Mouse (Mus musculus): Measurements from ENCODE around the gene Pim2.
A peak's percentile ranks its signal among the peaks of the same experiment; 100 is the strongest.

Pim2 gene

DNA sequence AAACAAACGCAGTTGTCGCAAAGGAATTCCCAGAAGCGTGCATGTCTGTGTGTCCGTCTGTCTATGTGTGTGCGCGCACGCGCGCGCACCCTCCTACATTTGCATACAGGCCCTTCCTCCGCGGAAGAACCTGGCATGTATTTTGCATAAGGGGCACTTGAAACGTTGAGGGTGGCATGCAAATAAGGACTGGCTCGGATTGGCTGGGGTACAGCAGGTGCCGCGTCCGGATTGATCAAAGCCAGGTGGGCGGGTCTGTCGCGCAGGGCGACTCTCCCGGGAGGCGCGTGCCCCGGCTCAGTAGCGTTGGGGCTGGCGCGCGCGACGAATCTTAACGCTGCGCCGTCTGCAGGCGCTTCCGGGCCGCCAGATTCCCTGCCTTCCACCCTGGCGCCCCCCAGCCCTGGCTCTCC lies at the start of gene Pim2:
Pim2 (plus strand) TSS at position 256 of the 413 bp plus-strand sequence.
- peak; percentile 88 to 90 for DNase-seq

DNA sequence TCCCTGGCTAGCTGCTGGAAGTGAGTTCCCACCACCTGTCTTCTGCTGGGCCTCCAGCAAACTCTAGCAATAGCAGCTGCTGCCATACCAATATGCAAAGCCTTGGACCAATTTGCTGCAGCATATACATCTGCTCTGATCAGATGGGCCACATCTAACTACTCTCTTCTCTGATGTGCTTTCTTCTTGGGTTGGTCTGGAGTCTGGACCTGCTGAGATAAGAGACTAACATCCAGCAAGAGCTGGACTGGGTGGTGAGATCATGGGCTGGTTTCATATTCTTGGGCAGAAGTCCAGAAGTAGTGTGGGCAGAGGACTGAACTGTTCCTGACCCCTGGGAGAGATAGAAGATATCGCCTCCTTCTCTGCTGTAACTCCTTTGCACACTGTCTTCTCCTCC lies 40.9 kb upstream of the Pim2 start:
- no peak for DNase-seq

DNA sequence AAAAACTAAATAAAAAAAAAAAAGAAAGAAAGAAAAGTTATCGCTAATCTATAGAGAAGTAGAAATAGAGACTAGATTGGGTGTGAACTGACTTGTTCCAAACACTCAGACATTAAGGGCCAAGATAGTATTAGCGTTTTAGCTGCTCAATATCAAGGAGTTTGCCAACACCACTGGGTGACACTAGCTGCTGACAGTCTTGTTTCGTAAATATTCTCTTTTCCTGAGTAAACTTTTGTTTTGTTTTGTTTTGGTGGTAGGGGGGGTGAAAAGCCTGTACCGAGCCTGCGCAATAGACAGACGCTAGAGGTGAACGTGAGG lies 37.3 kb upstream of the Pim2 start:
- DNase-seq, result no peak

DNA sequence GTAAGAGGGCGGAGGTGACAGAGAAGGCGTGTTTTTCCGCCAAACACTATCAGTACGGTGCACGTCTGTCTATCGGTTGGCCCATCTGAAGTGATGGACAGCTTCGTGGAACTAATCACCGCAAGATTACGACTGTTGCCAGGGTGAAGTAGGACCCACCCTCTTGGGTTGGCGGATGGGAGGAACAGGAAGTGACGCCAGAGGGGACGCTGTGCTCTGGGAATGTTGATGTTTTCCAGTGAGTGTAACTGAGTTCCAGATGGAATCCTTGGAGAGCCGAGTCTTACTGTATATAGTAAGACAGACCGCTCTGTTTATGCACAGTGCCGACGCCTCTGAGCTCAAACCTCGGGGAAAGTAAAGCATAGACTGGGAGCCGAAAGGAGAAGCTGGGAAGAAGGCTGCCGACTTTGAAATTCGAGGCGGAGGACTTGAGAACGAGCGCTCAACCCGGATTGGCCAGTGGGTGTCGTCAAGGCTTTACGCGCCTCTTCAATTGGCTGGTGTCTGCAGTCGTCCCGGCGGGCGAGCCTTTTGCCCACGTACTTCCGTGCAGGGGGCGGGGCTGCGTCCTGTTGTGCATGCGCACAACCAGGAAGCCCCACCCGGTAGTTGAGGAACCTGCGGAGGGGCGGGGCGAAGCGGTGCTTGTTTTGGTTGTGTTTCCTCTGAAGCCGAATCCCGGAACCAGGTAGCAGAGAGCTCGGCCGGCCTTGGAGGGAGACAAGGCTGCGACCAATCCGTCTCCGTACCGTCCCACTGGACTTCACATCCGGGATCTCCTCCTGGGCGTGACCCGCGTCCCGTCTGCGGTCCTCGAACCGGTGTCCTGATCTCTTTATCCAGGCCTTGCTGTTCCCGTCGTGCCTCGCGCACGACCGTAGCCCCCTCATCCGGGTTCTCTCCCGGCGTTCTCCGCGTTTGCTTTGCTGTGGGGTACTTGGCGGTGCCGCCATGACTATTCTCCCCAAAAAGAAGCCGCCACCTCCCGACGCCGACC lies 36.6 kb upstream of the Pim2 start, which contains the start of gene Otud5:
Otud5 (plus strand) TSS at position 202 of the 1,000 bp plus-strand sequence.
- DNase-seq, result peak; percentile 95 to 97

DNA sequence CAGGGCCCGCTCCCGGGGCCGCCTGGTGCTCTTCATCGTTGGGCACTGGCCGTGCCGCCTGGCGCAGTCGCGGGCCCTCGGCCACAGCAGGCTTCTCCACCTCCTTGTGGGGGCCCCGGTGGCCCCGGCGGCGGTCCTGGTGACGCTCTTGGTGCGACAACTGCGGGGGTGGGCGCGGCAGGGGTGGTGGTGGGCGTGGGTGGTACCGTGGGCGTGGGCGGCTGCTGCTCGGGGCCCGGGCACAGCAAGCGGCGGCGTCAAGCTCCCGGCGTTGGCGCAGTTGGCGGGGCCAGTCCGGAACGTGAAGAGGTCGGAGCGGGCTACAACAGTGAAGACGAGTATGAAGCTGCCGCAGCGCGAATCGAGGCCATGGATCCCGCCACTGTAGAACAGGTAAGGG lies 35.7 kb upstream of the Pim2 start:
- peak; percentile 5 to 7 for DNase-seq

DNA sequence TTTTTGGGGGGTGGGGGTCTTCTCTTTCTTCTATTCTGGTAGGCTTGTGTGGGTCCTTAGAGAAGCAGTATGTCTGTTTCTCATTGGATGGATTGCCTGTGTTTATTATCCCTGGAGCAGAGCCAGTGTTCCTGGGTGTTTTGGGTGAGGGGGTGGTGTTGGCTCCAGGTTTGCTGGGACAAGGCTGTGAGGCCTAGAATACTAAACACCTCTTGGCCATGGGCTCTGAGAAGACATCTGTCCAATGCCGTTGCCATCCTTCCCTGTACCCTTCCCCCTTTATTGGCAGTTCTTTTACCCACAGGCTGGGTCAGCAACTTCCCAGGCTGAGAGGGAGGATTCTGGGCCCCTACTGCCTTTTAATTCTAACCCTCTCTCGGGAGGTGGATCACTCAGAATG lies 30.2 kb upstream of the Pim2 start:
- DNase-seq, result no peak

DNA sequence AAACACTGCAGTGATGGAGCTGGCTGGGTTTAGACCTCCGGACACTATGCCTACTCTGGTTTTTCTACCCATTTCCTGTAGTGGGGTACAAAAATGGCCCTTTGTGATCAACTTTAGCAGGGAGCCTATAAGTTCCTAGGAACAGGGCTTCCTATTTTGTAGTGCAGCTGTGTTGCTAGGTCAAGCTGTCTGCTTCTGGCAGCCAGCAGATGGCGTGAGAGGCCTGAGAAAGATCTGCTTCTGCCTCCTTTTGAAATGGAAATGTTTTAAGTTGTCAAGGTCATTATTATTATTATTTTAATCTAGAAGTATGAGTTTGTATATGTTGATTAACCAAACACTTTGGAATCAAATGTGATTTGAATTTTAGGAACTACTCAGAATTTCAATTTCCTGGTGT lies 23.5 kb upstream of the Pim2 start:
- peak; percentile 17 to 31 for DNase-seq

DNA sequence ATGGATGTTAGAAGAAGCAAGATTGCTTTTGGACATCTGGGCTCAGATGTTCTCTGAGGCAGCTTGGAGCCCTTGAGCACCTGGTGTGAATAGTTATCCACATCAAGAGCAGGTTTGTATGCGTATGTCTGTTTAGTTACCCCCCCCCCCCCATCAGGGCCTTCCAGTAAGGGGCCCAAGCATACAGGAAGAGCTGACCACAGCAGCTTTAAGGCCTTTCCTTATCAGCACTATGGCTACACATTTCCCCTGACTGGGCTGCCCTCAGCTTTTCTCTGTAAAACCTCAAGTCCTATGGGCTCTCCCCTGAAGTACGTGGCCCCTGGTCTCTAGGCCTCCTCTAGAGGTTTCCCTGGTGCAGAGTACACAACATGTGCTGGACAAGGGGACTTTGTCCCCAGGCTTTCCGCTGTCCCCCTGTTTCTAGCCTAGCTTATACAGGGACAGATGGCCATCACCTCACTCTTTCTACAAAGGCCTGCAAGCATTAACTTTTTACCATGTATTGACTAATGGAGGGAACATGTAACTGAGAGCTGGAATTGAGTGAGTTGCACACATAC lies 18.8 kb upstream of the Pim2 start:
- DNase-seq, result no peak

DNA sequence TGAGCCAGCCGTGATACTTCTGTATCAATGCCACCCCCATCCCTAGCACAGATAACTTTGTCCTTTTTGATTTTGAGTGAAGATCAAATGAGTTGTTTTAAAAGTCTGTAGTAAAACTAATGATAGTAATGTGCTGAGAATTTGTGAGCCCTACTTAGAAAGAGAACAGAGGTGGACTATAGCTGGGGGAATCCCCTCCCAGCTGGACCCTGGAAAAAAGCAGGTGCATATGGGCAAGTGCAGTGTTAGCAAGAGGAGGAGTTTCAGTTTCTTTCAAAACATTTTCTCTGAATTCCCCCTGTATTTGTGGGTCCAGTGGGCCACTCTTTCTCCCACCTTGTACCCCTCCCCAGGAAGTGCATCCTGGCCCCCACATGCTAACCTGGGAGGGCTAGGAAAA lies 14.9 kb upstream of the Pim2 start:
- DNase-seq, result no peak

DNA sequence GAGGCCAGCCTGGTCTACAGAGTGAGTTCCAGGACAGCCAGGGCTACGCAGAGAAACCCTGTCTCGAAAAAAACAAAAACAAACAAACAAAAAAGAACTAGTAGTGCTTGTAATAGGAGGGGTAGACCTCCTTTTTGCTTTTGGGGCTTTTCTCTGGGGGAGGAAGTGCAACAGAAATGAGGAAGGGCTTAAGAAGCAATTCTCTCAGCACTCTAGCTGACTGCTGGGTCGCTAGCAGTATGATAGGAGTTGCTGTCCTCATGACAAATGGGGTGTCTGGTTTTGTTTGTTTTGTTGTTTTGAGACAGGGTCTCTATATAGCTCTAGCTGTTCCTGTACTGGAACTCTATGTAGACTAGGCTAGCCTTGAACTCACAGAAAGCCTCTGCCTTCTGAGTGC lies 13.5 kb upstream of the Pim2 start:
- no peak for DNase-seq

DNA sequence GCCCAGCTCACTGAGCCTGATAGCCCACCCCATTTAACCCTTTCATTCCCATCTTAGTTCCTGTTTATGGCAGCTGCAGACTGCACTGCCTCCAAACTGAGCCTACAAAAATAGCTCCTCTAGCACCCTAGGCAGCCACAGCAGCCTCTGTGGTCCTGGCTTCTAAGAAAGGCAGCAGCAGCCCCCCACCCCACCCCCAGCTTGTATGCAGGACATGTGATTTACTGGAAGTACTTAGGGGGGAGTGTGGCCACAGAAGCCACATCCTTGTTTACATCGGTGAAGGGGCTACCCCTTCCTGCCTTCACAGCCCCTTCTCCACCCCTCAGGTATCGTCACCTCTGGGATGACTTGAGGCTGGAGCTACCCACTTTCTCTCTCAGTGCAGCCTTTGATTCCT lies 12.7 kb upstream of the Pim2 start:
- no peak for DNase-seq

DNA sequence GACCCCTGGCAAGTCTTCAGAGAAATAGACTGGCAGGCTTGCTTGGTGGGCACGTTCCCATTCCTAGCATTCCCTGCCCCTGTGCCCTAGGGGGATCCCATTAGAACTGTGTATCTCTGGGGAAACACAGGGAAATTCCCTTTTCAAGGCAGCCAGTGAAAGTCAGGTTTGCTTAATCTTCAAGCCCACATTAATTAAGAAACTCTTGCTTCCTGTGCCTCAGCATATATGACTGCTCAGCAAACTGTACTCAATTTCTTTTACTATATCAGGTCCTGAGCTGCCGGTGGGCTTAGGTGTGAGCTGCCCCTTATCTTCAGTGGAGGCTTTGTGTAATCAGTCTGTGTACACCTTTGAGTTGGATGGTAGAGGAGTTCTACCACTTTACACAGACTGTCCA lies 12.3 kb upstream of the Pim2 start:
- DNase-seq, result no peak

DNA sequence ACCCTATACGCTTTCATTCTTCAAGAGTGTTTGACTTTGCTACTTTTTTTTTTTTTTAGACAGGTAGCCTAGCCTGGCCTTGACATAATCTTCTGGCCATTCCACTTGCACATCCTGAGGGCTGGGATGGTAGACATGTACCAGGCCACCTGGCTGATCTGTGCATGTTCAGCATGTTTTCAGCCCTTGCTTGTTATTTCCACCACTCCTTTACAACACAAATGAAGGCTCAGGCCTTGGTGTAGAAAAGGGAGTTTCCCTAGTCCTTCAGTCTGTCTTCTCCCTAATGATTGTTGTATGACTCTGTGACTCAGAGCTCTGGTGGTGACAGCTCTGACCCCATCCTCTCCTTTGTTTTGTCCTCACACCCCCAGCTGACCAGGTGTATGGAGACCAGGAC lies 10.9 kb upstream of the Pim2 start:
- no peak for DNase-seq

DNA sequence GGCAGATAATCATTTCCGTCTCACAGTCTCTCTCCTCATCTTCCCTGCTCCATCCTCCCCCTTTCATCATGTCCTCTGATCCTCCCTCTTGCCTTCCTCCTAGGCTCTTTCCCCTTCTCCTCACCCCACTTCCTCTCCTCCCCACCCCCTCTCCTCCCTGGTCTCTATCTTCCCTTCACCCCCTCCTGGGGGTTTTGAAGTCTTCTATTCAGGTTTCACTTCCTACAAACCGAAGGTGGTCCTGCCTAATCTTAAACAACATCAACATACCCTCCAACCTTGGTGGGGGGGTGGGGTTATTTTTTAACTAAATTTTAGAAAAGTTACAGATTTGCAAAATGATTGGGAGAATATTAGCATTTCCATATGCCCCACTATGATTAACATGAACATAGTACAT lies 9.6 kb upstream of the Pim2 start:
- DNase-seq, result no peak

DNA sequence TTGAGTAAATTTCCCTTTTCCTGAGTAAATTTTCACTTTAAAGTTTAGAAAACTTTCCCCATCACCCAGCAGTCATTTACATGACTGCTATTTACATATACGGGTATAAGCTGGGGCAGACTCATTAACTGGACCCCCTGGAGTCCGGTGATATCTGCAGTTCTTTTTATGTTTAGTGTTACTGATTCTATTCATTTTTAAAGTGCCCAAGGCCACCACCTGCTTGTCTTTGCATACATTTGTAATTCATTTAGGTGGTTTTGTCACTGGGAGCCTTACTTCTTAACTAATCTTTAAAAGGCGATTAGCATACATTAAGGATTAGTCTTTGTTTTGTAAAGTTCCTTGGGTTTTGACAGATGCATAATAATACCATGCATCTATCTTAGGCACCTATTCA lies 8.2 kb upstream of the Pim2 start:
- no peak for DNase-seq

DNA sequence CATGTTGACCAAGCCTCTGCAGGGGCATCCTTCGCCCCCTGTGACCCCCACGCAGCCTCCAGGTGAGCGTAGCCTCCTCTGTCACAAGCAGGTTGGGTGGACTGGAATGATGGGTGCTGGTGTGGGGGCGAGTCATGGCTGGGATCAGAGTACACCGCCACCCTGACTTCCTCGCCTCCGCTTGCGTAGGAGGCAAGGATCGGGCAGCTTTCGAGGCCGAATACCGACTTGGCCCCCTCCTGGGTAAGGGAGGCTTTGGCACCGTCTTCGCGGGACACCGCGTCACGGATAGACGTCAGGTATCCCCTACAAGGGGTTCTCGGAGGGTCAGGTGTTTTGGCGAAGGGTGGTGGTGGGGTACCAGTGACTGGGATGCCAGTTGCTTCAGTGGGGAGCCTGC lies 433 bp downstream of the Pim2 start:
- peak in 1 of 2 experiments; percentile 16 for DNase-seq

DNA sequence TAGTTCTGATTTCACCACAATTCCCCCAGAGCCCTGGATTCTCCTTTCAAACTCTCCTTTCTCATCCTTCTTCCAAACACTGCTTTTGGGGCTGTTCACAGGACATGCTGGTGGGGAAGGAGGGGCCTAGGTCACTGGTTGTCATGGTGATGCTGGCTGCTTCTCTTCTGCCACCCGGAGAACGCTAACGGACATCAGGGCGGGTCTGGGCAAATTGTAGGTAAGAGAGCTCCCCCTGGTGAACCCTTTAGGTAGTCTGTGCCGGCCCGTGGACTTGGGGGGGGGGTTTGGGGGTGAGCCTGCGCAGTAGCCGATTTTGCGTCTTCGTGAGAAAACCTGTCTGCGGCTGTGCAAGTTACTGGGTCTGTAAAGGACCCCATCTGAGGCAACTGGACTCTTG lies 1.8 kb downstream of the Pim2 start:
- DNase-seq, result peak; percentile 56 to 70

DNA sequence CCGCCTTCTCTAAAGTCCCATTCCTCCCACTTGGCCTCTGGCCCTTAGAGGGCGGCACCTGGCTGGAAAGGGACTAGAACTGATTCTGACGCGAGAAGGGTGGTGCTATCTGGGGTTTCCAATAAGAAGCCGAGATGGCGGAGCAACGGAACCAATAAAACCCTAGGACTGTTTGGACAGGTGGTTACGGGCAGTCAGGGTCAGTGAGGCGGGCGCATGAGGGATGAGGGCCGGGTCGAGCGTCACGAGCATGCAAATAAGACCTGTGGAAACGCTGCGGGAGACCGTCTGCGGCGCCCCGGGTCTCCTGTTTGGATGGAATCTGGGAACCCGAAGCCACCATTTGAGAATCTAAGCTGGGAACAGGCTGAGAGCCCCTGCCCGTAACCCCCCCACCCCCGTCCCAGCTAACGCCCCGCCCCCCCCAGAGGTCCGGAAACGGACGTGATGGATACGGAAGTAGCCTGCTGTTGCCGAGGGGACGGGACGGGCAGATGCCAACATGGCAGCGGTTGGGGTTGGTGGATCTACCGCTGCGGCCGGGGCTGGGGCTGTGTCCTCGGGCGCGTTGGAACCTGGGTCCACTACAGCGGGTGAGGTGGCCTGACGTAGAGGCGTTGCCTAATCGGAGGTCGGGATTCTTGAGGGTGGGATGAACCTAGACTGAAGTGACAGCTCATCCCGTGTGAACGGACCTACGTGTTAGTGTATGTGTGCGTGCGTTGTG lies 5.9 kb downstream of the Pim2 start, which contains the start of gene Slc35a2:
Slc35a2 (plus strand) TSS at position 188 of the 727 bp plus-strand sequence.
- peak; percentile 91 to 94 for DNase-seq

DNA sequence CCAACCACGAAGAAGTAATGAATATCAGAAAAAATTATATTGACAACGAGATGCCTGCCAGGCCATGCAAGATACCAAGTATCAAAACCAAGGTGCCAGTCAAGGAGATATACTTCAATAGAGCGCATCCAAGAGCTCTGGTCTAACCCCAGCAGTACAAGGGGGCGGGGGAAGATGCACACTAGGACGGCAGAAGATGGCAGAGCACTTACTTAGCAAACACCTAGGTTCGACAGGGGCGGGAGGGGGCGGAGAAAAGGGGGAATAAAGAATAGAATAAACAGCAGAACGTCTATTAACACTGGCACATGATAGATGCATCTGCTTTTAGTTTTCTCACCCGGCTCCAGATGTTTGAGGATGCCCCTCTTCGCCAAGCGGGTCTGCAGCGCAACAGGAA lies 20.1 kb downstream of the Pim2 start:
- no peak for DNase-seq

DNA sequence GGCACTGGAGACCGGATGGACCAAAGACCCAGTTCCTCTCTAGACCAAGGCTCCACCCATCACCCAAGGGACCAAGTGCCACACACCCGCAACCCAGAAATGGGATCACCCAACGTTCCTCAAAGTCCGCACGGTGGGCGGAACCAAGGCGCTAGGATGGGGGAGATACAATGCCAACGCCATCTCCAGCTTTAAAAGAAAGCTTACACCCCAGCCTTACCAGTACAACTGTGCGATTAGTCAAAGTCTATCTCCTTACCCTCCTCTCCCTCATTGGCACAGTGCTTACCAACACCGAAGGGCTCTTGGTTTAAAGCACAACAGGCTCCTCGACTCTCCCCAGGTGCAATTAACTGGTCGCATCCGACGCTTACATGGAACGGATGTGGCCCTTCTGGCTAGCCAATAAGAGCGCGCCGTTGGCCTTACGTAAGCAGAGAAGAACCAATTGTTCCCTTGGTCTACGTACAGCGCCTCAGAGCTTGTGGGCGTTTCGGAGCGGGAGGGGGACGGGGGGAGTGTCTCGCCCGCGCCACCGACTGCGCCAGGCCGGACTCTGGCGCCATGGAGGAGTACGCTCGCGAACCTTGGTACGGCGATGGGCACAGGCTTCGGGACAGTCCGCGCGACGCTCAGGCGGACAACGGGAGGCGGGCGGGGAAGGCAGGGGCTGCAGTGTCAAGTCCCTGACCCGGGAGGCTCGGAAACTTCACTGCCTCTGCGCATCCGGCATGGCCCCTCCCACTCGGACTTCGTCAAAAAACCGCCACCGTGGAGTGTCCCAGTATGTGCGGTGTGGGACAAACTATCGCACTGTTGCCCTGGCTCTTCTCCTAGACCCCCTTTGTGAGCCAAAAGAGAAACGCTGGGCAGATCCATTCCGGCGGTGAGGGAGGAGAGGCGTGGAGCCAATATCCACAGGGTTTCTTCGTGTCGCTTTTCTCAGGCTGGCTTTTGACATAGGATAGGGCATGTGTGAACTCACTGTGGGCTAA lies 21.1 kb downstream of the Pim2 start, which contains the start of the genes Pqbp1 and Timm17b:
Pqbp1 (minus strand) TSS at position 390 of the 995 bp plus-strand sequence.
Timm17b (plus strand) TSS at position 478 of the 995 bp plus-strand sequence.
- DNase-seq, result peak; percentile 92 to 94

DNA sequence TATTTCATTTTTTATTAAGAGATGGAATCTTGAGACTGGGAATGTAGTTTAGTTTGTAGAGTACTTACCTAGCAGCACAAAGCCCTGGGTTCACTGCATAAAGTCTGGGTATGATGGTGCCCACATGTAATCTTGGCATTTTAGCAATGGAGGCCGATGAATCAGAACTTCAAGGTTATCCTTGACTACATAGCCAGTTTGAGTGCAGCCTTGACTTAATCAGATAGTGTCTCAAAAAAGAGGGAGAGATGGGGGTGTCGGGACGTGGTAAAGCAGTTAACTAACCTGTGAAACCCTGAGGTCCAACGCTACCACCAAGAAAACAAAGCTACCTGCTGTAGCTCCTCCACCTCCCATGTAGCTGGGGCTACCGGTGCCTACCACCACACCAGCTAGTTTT lies 26.4 kb downstream of the Pim2 start:
- no peak for DNase-seq

DNA sequence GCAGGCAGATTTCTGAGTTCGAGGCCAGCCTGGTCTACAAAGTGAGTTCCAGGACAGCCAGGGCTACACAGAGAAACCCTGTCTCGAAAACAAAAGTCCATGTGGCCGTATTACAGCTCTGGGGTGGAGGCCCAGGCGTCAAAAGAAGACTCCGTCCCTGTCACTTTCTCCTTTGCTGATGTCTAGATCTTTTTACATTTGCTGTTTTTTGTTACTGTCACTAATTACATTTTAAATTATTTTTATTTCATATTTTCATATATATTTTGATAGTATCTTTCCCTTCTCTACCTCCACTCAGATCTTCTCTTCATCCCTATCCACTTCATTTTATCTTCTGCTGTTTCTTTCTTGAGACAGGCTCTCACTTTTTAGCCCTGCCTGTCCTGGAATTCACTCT lies 29.7 kb downstream of the Pim2 start, which contains the start of gene Gm10491:
Gm10491 (minus strand) TSS at position 101 of the 400 bp plus-strand sequence.
- no peak for DNase-seq

Data from lung, adult 18-20 months (tissue).